Mouse (Mus musculus) stomach, postnatal 0 days (tissue): ENCODE measurements at regions not wholly inside any gene's neighbourhood (a gene's known extent, or its start where the extent isn't known, plus 50 kb on each side); places are given as distances from the start of the nearest gene placed in this dataset.

ENCODE experiments used
- ATAC-seq: fragments of 200-750 bp; cut with Nextera tagmentation; 2 replicates; pipeline ENCODE4 v1.8.0; 2017; ENCODE audit not compliant: low FRiP score, low TSS enrichment
- DNase-seq: peaks from one replicate; pipeline ENCODE4 v3.0.0-alpha.2; 2016; ENCODE audit warnings: low spot score
- H3K27ac ChIP-seq: fragments of 300-500 bp; sonication (generic); replicated peaks from 2 replicates; pipeline ENCODE4 v1.5.1; 2014; ENCODE audit warnings: mild to moderate bottlenecking, control low read depth
- H3K27me3 ChIP-seq: fragments of 300-500 bp; sonication (generic); 2 replicates; pipeline ENCODE4 v1.6.1; 2014; ENCODE audit warnings: low read length; ENCODE audit not compliant: control insufficient read depth, insufficient read depth
- H3K36me3 ChIP-seq: fragments of 300-500 bp; sonication (generic); 2 replicates; pipeline ENCODE4 v1.6.1; 2014; ENCODE audit warnings: low read length, mixed read lengths; ENCODE audit not compliant: control insufficient read depth, insufficient read depth
- H3K4me1 ChIP-seq: fragments of 300-500 bp; sonication (generic); replicated peaks from 2 replicates; pipeline ENCODE4 v1.6.1; 2014; ENCODE audit warnings: antibody characterized with exemption; ENCODE audit not compliant: control insufficient read depth, insufficient read depth
- H3K4me2 ChIP-seq: fragments of 300-500 bp; sonication (generic); replicated peaks from 2 replicates; pipeline ENCODE4 v1.6.1; 2014; ENCODE audit warnings: low read depth, mild to moderate bottlenecking, control low read depth, moderate library complexity
- H3K4me3 ChIP-seq: fragments of 300-500 bp; sonication (generic); 2 replicates; pipeline ENCODE4 v1.5.1; 2014; ENCODE audit warnings: low read depth, low read length, control low read depth
- H3K9ac ChIP-seq: fragments of 300-500 bp; sonication (generic); 2 replicates; pipeline ENCODE4 v1.6.1; 2014; ENCODE audit warnings: mild to moderate bottlenecking, low read length, control low read depth, mixed read lengths
- H3K9me3 ChIP-seq: fragments of 300-500 bp; sonication (generic); 2 replicates; pipeline ENCODE4 v1.6.1; 2016; ENCODE audit warnings: low read length; ENCODE audit not compliant: control insufficient read depth
- CTCF ChIP-seq: IDR thresholded peaks from 2 replicates; pipeline ENCODE4 v1.5.1; 2016; ENCODE audit warnings: antibody characterized with exemption, low read depth, mild to moderate bottlenecking, moderate library complexity
- EP300 ChIP-seq: optimal IDR thresholded peaks from 2 replicates; pipeline ENCODE3; 2016; ENCODE audit warnings: antibody characterized with exemption
- WGBS: fragments of 180-500 bp; shearing (Covaris S2); extraction: QIAGEN DNeasy Blood & Tissue Kit; methylation state at CpG from one replicate; pipeline ENCODE4 v1.1.7; 2014; 5-methylcytosine and 5-hydroxymethylcytosine counted together

GRCm38 (mm10) chr10:50241645-50242044, 350.8 kb upstream of the Ascc3 start:
- no peak overlapping the region for H3K27ac ChIP-seq
- no peak overlapping the region for H3K4me3 ChIP-seq
- whole genome bisulfite sequencing, result 71% methylated on average over 4 of the region's 4 CpGs

GRCm38 (mm10) chr10:50203587-50203986, 388.9 kb upstream of the Ascc3 start:
- TF ChIP-seq CTCF, result no peak
- TF ChIP-seq EP300, result no peak
- H3K27me3 ChIP-seq, result no peaks in the 10 kb centered on the region
- WGBS, result 54% methylated on average over 2 of the region's 2 CpGs
- H3K4me1 ChIP-seq, result no peaks in the 10 kb centered on the region
- H3K27ac ChIP-seq, result no peak overlapping the region
- H3K4me2 ChIP-seq, result no peak overlapping the region
- H3K36me3 ChIP-seq, result no peaks in the 10 kb centered on the region
- H3K9me3 ChIP-seq, result no peaks in the 10 kb centered on the region
- no peak overlapping the region for H3K4me3 ChIP-seq
- ATAC-seq (no peak), DNase-seq (no peak)
- H3K9ac ChIP-seq, result no peak overlapping the region

More at GRCm38 (mm10) chr10:50241645-50242044, 350.8 kb upstream of the Ascc3 start:
- DNase-seq (no peak), ATAC-seq (no peak)
- H3K9me3 ChIP-seq, result no peaks in the 10 kb centered on the region
- H3K4me1 ChIP-seq, result no peaks in the 10 kb centered on the region
- no peaks in the 10 kb centered on the region for H3K27me3 ChIP-seq
- no peak overlapping the region for H3K4me2 ChIP-seq
- no peak overlapping the region for H3K9ac ChIP-seq
- TF ChIP-seq EP300, result no peak
- TF ChIP-seq CTCF, result no peak
- H3K36me3 ChIP-seq, result no peaks in the 10 kb centered on the region

- H3K36me3 ChIP-seq, result no peaks in the 10 kb centered on the region
- no peak overlapping the region for H3K27ac ChIP-seq
- no peak overlapping the region for H3K4me2 ChIP-seq
- ATAC-seq (no peak), DNase-seq (no peak)
- no peaks in the 10 kb centered on the region for H3K9me3 ChIP-seq
- no peak overlapping the region for H3K4me3 ChIP-seq
- no peaks in the 10 kb centered on the region for H3K27me3 ChIP-seq
- no peak for TF ChIP-seq EP300
- TF ChIP-seq CTCF, result no peak
- 52% methylated on average over 2 of the region's 2 CpGs for WGBS
- no peak overlapping the region for H3K9ac ChIP-seq
- no peaks in the 10 kb centered on the region for H3K4me1 ChIP-seq
Observed at GRCm38 (mm10) chr10:50201691-50202090, 390.8 kb upstream of the Ascc3 start.

DNA sequence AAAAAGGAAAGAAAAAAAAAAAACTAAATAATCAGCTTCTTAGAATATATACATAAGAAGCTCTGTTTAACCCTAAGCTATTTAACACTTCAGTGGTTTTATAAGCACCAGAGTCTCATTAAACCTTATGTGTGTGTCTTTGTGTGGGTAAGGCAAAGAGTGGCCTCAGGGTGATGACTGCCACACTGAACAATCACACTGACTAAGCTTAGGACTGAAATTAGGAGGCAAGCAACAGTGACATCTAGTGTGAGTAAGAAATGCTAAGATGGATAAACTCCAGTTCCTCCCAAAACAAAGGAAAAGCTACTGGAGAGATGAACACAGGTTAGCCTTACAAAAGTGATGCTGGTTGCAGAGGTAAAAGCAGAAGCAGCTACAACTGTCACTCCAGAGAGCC, 392.6 kb upstream of the Ascc3 start:
- no peaks in the 10 kb centered on the region for H3K36me3 ChIP-seq
- TF ChIP-seq EP300, result no peak
- TF ChIP-seq CTCF, result peak; percentile 62
- no peak for DNase-seq
- ATAC-seq, result no peak
- H3K9me3 ChIP-seq, result no peaks in the 10 kb centered on the region
- no peak overlapping the region for H3K4me3 ChIP-seq
- no peak overlapping the region for H3K27ac ChIP-seq
- no peak overlapping the region for H3K9ac ChIP-seq
- H3K4me1 ChIP-seq, result no peaks in the 10 kb centered on the region
- no peak overlapping the region for H3K4me2 ChIP-seq
- H3K27me3 ChIP-seq, result no peaks in the 10 kb centered on the region

- no peak overlapping the region for H3K9ac ChIP-seq
- H3K36me3 ChIP-seq, result no peaks in the 10 kb centered on the region
- no peak overlapping the region for H3K27ac ChIP-seq
- TF ChIP-seq EP300 (no peak), CTCF (no peak)
- H3K9me3 ChIP-seq, result no peaks in the 10 kb centered on the region
- DNase-seq (no peak), ATAC-seq (no peak)
- H3K4me2 ChIP-seq, result no peak overlapping the region
- no peak overlapping the region for H3K4me3 ChIP-seq
- H3K27me3 ChIP-seq, result no peaks in the 10 kb centered on the region
- WGBS, result 74% methylated on average over 5 of the region's 5 CpGs
- no peaks in the 10 kb centered on the region for H3K4me1 ChIP-seq
Observed at GRCm38 (mm10) chr10:50197897-50198538, 394.5 kb upstream of the Ascc3 start.

DNA sequence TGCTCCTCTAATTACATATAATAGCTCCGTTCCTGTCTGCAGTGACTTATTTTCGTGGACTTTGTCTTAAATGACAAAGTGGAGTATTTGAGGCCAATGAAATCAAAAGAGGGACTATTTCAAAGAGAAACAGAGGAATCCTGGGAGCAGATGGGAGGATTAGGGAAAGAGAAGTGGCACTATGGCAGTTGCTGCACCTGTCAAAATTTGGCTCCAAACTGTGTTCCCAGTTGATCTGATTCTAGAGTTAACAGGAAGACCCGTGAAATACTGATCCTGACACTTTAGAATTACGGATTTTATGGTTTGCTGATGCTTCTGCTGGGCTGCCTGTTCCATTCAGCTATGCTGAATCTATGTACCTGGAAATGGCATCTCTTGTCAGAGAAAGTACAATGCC, 401.7 kb upstream of the Grik2 start:
- ATAC-seq, result no peak
- DNase-seq, result no peak
- H3K9ac ChIP-seq, result no peak overlapping the region

More for the DNA sequence above, 401.7 kb upstream of the Grik2 start:
- Histone ChIP-seq H3K27ac (no peak overlapping the region), H3K36me3 (no peaks in the 10 kb centered on the region), H3K27me3 (no peaks in the 10 kb centered on the region), H3K4me3 (no peak overlapping the region), H3K4me2 (no peak overlapping the region), H3K9me3 (no peaks in the 10 kb centered on the region), H3K4me1 (no peaks in the 10 kb centered on the region)
- no peak for TF ChIP-seq CTCF
- TF ChIP-seq EP300, result no peak
- 78% methylated on average over 4 of the region's 4 CpGs for WGBS
